Mouse (Mus musculus) kidney, embryonic 14.5 days (tissue): ENCODE measurements around the gene Tubgcp6. TPM values are rescaled to one million over a fixed set of nuclear protein-coding genes. Genes with fewer than 3 reads are reported as not detected.

Experiments
- ATAC-seq: fragments of 200-750 bp; cut with Nextera tagmentation; 2 replicates; pipeline ENCODE4 v1.8.0; 2017; ENCODE audit warnings: moderate number of reproducible peaks, mild to moderate bottlenecking, moderate TSS enrichment, moderate library complexity; ENCODE audit not compliant: low FRiP score, low TSS enrichment
- H3K27ac ChIP-seq: fragments of 300-500 bp; sonication (generic); 2 replicates; pipeline ENCODE4 v1.5.1; 2014; ENCODE audit warnings: low read depth, mild to moderate bottlenecking, low read length, moderate library complexity, mixed read lengths
- H3K27me3 ChIP-seq: fragments of 300-500 bp; sonication (generic); 2 replicates; pipeline ENCODE4 v1.6.1; 2014; ENCODE audit warnings: mild to moderate bottlenecking, low read length; ENCODE audit not compliant: control insufficient read depth, insufficient read depth
- H3K36me3 ChIP-seq: fragments of 300-500 bp; sonication (generic); 2 replicates; pipeline ENCODE4 v1.6.1; 2014; ENCODE audit warnings: low read length, mixed read lengths; ENCODE audit not compliant: control insufficient read depth, insufficient read depth
- H3K4me1 ChIP-seq: fragments of 300-500 bp; sonication (generic); 2 replicates; pipeline ENCODE4 v1.6.1; 2014; ENCODE audit warnings: low read length, mixed read lengths; ENCODE audit not compliant: control insufficient read depth, insufficient read depth
- H3K4me2 ChIP-seq: fragments of 300-500 bp; sonication (generic); replicated peaks from 2 replicates; pipeline ENCODE4 v1.6.1; 2014; ENCODE audit warnings: low read depth, mild to moderate bottlenecking, low read length
- H3K4me3 ChIP-seq: fragments of 300-500 bp; sonication (generic); 2 replicates; pipeline ENCODE4 v1.5.1; 2014; ENCODE audit warnings: mild to moderate bottlenecking, low read length
- H3K9ac ChIP-seq: fragments of 300-500 bp; sonication (generic); 2 replicates; pipeline ENCODE4 v1.6.1; 2014; ENCODE audit warnings: low read depth, mild to moderate bottlenecking, low read length, moderate library complexity
- H3K9me3 ChIP-seq: fragments of 300-500 bp; sonication (generic); 2 replicates; pipeline ENCODE4 v1.6.1; 2016; ENCODE audit warnings: low read length; ENCODE audit not compliant: control insufficient read depth
- WGBS: fragments of 180-500 bp; shearing (Covaris S2); extraction: QIAGEN DNeasy Blood & Tissue Kit; methylation state at CpG from one replicate; pipeline ENCODE4 v1.1.7; 2014; 5-methylcytosine and 5-hydroxymethylcytosine counted together
- polyA plus RNA-seq: library from polyadenylated mRNA; unstranded; fragments of >200 nt; fragmentation: Nextera tagmentation; extraction: Ambion mirVana; gene quantifications from 2 replicates; pipeline ENCODE4 v1.2.1, GENCODE M21; 2014

Tubgcp6 gene
- polyA plus RNA-seq, 1 experiment from 2014 or later: 21.0 TPM

GRCm38 (mm10) chr15:89069336-89069840, 53.5 kb downstream of the Tubgcp6 start:
- Histone ChIP-seq H3K27ac (no peak overlapping the region), H3K36me3 (no peaks in the 10 kb centered on the region), H3K4me3 (no peak overlapping the region), H3K27me3 (peaks cover 33% of the 10 kb centered on the region), H3K4me2 (no peak overlapping the region), H3K4me1 (no peaks in the 10 kb centered on the region), H3K9me3 (no peaks in the 10 kb centered on the region), H3K9ac (no peak overlapping the region)
- 74% methylated on average over 19 of the region's 19 CpGs for WGBS
- ATAC-seq: no peak

DNA sequence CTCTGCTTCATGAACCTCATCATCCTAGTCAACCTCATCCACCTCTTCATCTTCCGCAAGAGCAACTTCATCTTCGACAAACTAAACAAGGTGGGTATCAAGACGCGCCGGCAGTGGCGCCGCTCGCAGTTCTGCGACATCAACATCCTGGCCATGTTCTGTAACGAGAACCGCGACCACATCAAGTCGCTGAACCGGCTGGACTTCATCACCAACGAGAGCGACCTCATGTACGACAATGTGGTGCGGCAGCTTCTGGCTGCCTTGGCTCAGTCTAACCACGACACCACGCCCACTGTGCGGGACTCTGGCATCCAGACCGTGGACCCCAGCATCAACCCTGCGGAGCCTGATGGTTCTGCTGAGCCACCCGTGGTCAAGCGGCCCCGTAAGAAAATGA, 54.7 kb downstream of the Tubgcp6 start:
- H3K27me3 ChIP-seq: peaks cover 33% of the 10 kb centered on the region
- H3K36me3 ChIP-seq: no peaks in the 10 kb centered on the region
- ATAC-seq: peak; percentile 38; the same call in 1 of the 2 replicates
- H3K27ac ChIP-seq: no peak overlapping the region
- 28% methylated on average over 26 of the region's 26 CpGs for WGBS
- H3K4me1 ChIP-seq: no peaks in the 10 kb centered on the region
- H3K4me2 ChIP-seq: peak overlapping the region; percentile 29; the same call in 1 of the 2 replicates
- no peaks in the 10 kb centered on the region for H3K9me3 ChIP-seq
- H3K4me3 ChIP-seq: peak overlapping the region; percentile 14; the same call in 1 of the 2 replicates
- no peak overlapping the region for H3K9ac ChIP-seq

DNA sequence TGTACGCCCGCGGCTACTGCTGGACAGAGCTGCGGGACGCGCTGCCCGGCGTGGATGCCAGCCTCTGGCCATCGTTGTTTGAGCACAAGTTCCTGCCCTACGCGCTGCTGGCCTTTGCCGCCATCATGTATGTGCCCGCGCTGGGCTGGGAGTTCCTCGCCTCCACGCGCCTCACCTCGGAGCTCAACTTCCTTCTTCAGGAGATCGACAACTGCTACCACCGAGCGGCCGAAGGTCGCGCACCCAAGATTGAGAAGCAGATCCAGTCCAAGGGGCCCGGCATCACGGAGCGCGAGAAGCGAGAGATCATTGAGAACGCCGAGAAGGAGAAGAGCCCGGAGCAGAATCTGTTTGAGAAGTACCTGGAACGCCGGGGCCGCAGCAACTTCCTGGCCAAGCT, 55.3 kb downstream of the Tubgcp6 start:
- H3K36me3 ChIP-seq: no peaks in the 10 kb centered on the region
- H3K4me3 ChIP-seq: peak overlapping the region; percentile 14
- H3K4me2 ChIP-seq: peak overlapping the region; percentile 29
- no peaks in the 10 kb centered on the region for H3K9me3 ChIP-seq
- WGBS: 23% methylated on average over 35 of the region's 35 CpGs
- H3K9ac ChIP-seq: no peak overlapping the region
- no peak overlapping the region for H3K27ac ChIP-seq
- no peak for ATAC-seq
- H3K27me3 ChIP-seq: peaks cover 33% of the 10 kb centered on the region
- no peaks in the 10 kb centered on the region for H3K4me1 ChIP-seq

DNA sequence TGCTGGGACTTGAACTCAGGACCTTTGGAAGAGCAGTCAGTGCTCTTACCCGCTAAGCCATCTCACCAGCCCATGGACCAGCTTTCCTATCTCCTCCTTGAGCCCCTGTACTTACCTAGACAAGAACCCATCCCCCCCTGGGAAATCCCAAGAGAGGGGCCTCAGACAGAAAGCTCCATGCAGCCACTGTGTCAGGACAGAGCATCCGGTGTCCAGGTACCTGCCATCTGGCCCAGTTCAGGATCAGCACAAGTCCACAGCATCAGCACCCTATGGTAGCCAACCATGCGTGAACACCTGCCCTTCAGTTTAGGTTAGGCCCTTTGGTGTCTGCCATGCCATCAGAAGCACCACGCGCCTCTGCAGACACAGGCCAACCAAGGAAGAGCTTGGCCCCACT, 58.0 kb downstream of the Tubgcp6 start:
- Histone ChIP-seq H3K4me3 (no peak overlapping the region), H3K27ac (no peak overlapping the region), H3K9ac (no peak overlapping the region), H3K9me3 (no peaks in the 10 kb centered on the region), H3K4me1 (no peaks in the 10 kb centered on the region), H3K27me3 (peaks cover 47% of the 10 kb centered on the region), H3K36me3 (no peaks in the 10 kb centered on the region), H3K4me2 (no peak overlapping the region)
- no peak for ATAC-seq
- 97% methylated on average over 5 of the region's 5 CpGs for WGBS

DNA sequence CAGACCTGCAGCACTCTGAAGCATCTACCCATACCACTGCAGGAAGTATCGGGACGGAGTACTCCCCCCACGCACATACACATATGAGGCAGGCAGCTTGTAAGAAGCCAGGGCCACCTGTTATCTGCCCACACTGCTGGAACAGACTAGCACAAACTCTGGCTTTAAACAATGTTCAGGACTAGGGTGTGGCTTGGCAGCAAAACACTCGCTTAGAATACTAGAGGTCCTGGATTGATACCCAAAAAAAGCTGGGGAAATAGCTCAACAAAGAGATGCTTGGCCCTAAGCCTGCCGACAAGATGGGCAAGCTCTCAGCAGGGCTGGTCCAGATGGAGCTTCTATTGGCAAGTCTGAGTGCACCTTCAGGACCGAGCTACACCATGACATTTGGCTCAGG, 59.4 kb downstream of the Tubgcp6 start:
- Histone ChIP-seq H3K27me3 (peaks cover 55% of the 10 kb centered on the region), H3K27ac (no peak overlapping the region), H3K9me3 (no peaks in the 10 kb centered on the region), H3K4me2 (no peak overlapping the region), H3K36me3 (no peaks in the 10 kb centered on the region), H3K4me3 (no peak overlapping the region), H3K4me1 (no peaks in the 10 kb centered on the region), H3K9ac (no peak overlapping the region)
- no peak for ATAC-seq
- WGBS: 64% methylated on average over 6 of the region's 6 CpGs

GRCm38 (mm10) chr15:89063001-89063400, 59.9 kb downstream of the Tubgcp6 start:
- WGBS: 66% methylated on average over 7 of the region's 7 CpGs
- Histone ChIP-seq H3K9me3 (no peaks in the 10 kb centered on the region), H3K4me3 (no peak overlapping the region), H3K4me2 (no peak overlapping the region), H3K36me3 (no peaks in the 10 kb centered on the region), H3K9ac (no peak overlapping the region), H3K27ac (no peak overlapping the region), H3K27me3 (peaks cover 54% of the 10 kb centered on the region), H3K4me1 (no peaks in the 10 kb centered on the region)
- no peak for ATAC-seq

- H3K4me3 ChIP-seq: no peak overlapping the region
- H3K4me1 ChIP-seq: no peaks in the 10 kb centered on the region
- H3K9me3 ChIP-seq: no peaks in the 10 kb centered on the region
- H3K27ac ChIP-seq: no peak overlapping the region
- H3K36me3 ChIP-seq: no peaks in the 10 kb centered on the region
- peaks cover 54% of the 10 kb centered on the region for H3K27me3 ChIP-seq
- H3K4me2 ChIP-seq: no peak overlapping the region
- H3K9ac ChIP-seq: no peak overlapping the region
- 87% methylated on average over 5 of the region's 5 CpGs for WGBS
- no peak for ATAC-seq
Measured at GRCm38 (mm10) chr15:89062518-89062910, 60.4 kb downstream of the Tubgcp6 start.

GRCm38 (mm10) chr15:89061761-89062517, 61.0 kb downstream of the Tubgcp6 start:
- Histone ChIP-seq H3K9me3 (no peaks in the 10 kb centered on the region), H3K27ac (no peak overlapping the region), H3K4me1 (no peaks in the 10 kb centered on the region), H3K27me3 (peaks cover 50% of the 10 kb centered on the region), H3K4me3 (no peak overlapping the region), H3K36me3 (no peaks in the 10 kb centered on the region), H3K9ac (no peak overlapping the region), H3K4me2 (no peak overlapping the region)
- no peak for ATAC-seq
- WGBS: 91% methylated on average over 6 of the region's 6 CpGs

DNA sequence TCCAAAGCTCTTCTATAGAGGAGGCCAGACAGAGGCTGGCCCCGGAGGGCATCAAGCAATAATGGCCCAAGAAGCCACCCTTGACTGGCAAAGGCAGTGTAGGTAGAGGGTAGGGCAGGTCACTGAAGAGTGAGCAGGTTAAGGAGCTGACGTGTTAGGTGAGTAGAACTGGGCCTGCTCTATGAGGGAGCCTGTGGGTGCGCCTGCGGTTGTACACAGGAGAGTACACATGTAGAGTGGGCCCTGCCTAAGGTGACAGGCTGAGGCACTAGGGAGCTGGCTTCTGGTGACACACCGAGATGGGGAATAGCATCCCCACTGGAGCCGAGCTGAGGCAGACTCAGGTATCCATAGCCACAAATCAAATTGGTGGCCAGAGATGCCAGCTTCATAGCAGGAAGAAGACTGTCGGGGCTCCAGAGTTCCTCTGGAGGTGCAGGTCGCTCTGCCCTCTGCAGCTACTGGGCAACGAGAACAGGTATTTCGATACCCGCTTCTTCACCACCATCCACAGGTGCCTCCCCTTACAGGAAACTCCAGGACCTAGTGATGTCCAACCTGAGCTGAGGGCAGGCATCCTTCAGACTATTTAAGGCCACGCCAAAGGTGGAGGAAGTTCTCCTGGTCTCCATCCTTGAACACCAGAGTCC, 62.0 kb downstream of the Tubgcp6 start:
- Histone ChIP-seq H3K27me3 (peaks cover 41% of the 10 kb centered on the region), H3K4me2 (no peak overlapping the region), H3K27ac (no peak overlapping the region), H3K9me3 (no peaks in the 10 kb centered on the region), H3K9ac (no peak overlapping the region), H3K36me3 (no peaks in the 10 kb centered on the region), H3K4me3 (no peak overlapping the region), H3K4me1 (no peaks in the 10 kb centered on the region)
- 86% methylated on average over 12 of the region's 12 CpGs for WGBS
- 0 out of 2 replicates have a peak, but pooled peaks have one; percentile 13 for ATAC-seq
